Mouse (Mus musculus): ENCODE results near the gene Ceacam15. TPM values are rescaled to one million over a fixed set of nuclear protein-coding genes. Genes with fewer than 3 reads are reported as not detected.

Gene Ceacam15
- total RNA-seq, 2 experiments from 2014 or later = not detected

GRCm38 (mm10) chr7:16623131-16623530 is 52.4 kb downstream of the Ceacam15 start:
- TF ChIP-seq CTCF (IDR thresholded peaks at IDR 0.05) = no peak
- Histone ChIP-seq H3K27ac (no peak overlapping the region), H3K4me3 (no peak overlapping the region)
- intact Hi-C loops (cut with DNase I) = no loop called here
- no peak for DNase-seq (ENCODE audit: extremely low spot score in 1 of 2, low spot score in 2 of 2)

Other genes starting within 250 kb of the Ceacam15 start
- 10 to 100 TPM; 68.0 to 69.0 TPM for gene Tmem160, start 222.9 kb downstream of the Ceacam15 start, total RNA-seq (2021)
- 10 to 100 TPM; 10.2 to 11.5 TPM for gene Npas1, start 198.0 kb downstream of the Ceacam15 start, total RNA-seq (2021)
- gene Arhgap35, start 60.7 kb downstream of the Ceacam15 start, total RNA-seq (2021) = 100 to 1,000 TPM; 138 to 140 TPM
- under 1 TPM; 0.32 to 0.33 TPM for gene Ceacam9, start 46.2 kb upstream of the Ceacam15 start, total RNA-seq (2021)
- gene Ap2s1, start 62.7 kb upstream of the Ceacam15 start, total RNA-seq (2021) = 100 to 1,000 TPM; 248 to 254 TPM
- gene Slc1a5, start 105.6 kb upstream of the Ceacam15 start, total RNA-seq (2021) = 1 to 10 TPM; 3.2 to 6.2 TPM
- 100 to 1,000 TPM; 287 to 321 TPM for gene Strn4, start 140.2 kb upstream of the Ceacam15 start, total RNA-seq (2021)
- 10 to 100 TPM; 51.0 to 52.2 TPM for gene Fkrp, start 141.0 kb upstream of the Ceacam15 start, total RNA-seq (2021)
- 10 to 100 TPM in 1 of 2 experiments, 1 to 10 TPM in 1; 6.3 to 12.0 TPM for gene Prkd2, start 167.2 kb upstream of the Ceacam15 start, total RNA-seq (2021)
- gene Dact3, start 199.6 kb upstream of the Ceacam15 start, total RNA-seq (2021) = 100 to 1,000 TPM; 188 to 196 TPM
- gene Gng8, start 216.1 kb upstream of the Ceacam15 start, total RNA-seq (2021) = 1 to 10 TPM; 1.8 to 2.7 TPM
- gene Ptgir, start 230.8 kb upstream of the Ceacam15 start, total RNA-seq (2021) = under 1 TPM; 0.11 to 0.21 TPM
- 1,000 to 10,000 TPM; 1,732 to 1,834 TPM for gene Calm3, start 248.4 kb upstream of the Ceacam15 start, total RNA-seq (2021)